Mouse (Mus musculus) hindbrain, embryonic 15.5 days (tissue): ENCODE data around the gene Cdkal1. TPM values are rescaled to one million over a fixed set of nuclear protein-coding genes. Genes with fewer than 3 reads are reported as not detected.

ENCODE experiments used
- ATAC-seq: fragments of 200-750 bp; cut with Nextera tagmentation; 2 replicates; pipeline ENCODE4 v1.8.0; 2017; ENCODE audit warnings: low read depth, moderate number of reproducible peaks, moderate TSS enrichment; ENCODE audit not compliant: low FRiP score
- H3K27ac ChIP-seq: fragments of 300-500 bp; sonication (generic); replicated peaks from 2 replicates; pipeline ENCODE4 v1.5.1; 2015; ENCODE audit warnings: mild to moderate bottlenecking, inconsistent platforms
- H3K27me3 ChIP-seq: fragments of 300-500 bp; sonication (generic); 2 replicates; pipeline ENCODE4 v1.6.1; 2015; ENCODE audit warnings: control low read depth, inconsistent platforms
- H3K36me3 ChIP-seq: fragments of 300-500 bp; sonication (generic); 2 replicates; pipeline ENCODE4 v1.6.1; 2015; ENCODE audit warnings: control low read depth, inconsistent platforms
- H3K4me1 ChIP-seq: fragments of 300-500 bp; sonication (generic); replicated peaks from 2 replicates; pipeline ENCODE4 v1.6.1; 2015; ENCODE audit warnings: control low read depth, inconsistent platforms
- H3K4me2 ChIP-seq: fragments of 300-500 bp; sonication (generic); 2 replicates; pipeline ENCODE4 v1.6.1; 2015; ENCODE audit warnings: moderate library complexity, mild to moderate bottlenecking, inconsistent platforms
- H3K4me3 ChIP-seq: fragments of 300-500 bp; sonication (generic); 2 replicates; pipeline ENCODE4 v1.5.1; 2015; ENCODE audit warnings: mild to moderate bottlenecking, inconsistent platforms
- H3K9ac ChIP-seq: fragments of 300-500 bp; sonication (generic); 2 replicates; pipeline ENCODE4 v1.6.1; 2015; ENCODE audit warnings: inconsistent platforms
- H3K9me3 ChIP-seq: fragments of 300-500 bp; sonication (generic); 2 replicates; pipeline ENCODE4 v1.6.1; 2016; ENCODE audit warnings: control low read depth, inconsistent platforms
- WGBS: fragments of 180-500 bp; shearing (Covaris S2); methylation state at CpG from one replicate; pipeline ENCODE4 v1.1.7; 2015; 5-methylcytosine and 5-hydroxymethylcytosine counted together
- polyA plus RNA-seq: library from polyadenylated mRNA; unstranded; fragments of >200 nt; fragmentation: Nextera tagmentation; extraction: Ambion mirVana; gene quantifications from 2 replicates; pipeline ENCODE4 v1.2.1, GENCODE M21; 2015

Cdkal1 gene
- polyA plus RNA-seq, 1 experiment from 2014 or later = 20.2 TPM

- H3K36me3 ChIP-seq = no peaks in the 10 kb centered on the region
- no peak overlapping the region for H3K4me3 ChIP-seq
- no peaks in the 10 kb centered on the region for H3K27me3 ChIP-seq
- no peaks in the 10 kb centered on the region for H3K4me1 ChIP-seq
- ATAC-seq = no peak
- no peak overlapping the region for H3K4me2 ChIP-seq
- no peaks in the 10 kb centered on the region for H3K9me3 ChIP-seq
- H3K9ac ChIP-seq = no peak overlapping the region
- WGBS = 89% methylated on average over 9 of the region's 9 CpGs
- no peak overlapping the region for H3K27ac ChIP-seq
Observed at GRCm38 (mm10) chr13:29292608-29293240, 562.8 kb downstream of the Cdkal1 start.

- H3K4me3 ChIP-seq = no peak overlapping the region
- no peaks in the 10 kb centered on the region for H3K9me3 ChIP-seq
- no peaks in the 10 kb centered on the region for H3K36me3 ChIP-seq
- no peak overlapping the region for H3K9ac ChIP-seq
- H3K27me3 ChIP-seq = no peaks in the 10 kb centered on the region
- 63% methylated on average over 4 of the region's 4 CpGs for WGBS
- no peak overlapping the region for H3K27ac ChIP-seq
- H3K4me1 ChIP-seq = no peaks in the 10 kb centered on the region
- no peak for ATAC-seq
- H3K4me2 ChIP-seq = no peak overlapping the region
Observed at GRCm38 (mm10) chr13:29290569-29290968, 564.9 kb downstream of the Cdkal1 start.

DNA sequence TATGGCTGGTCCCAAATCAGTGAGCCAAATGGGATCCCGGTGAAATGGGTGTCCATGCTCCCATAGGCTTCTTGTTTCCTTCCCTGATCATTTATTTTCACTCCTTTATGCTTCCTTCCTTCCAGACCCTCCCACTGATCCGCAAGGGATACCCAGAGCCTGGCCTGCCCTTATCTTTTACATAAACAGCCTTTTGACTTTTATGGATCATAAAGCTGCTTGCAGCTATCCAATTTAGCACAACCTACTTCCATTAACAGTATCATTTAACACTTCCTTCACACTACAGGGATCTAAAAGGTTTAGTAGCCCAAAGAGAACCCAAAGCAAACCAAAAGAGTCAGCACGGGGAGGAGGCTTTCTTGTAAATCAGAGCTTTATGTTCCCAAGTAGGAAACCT is 570.4 kb downstream of the Cdkal1 start:
- H3K36me3 ChIP-seq = no peaks in the 10 kb centered on the region
- no peaks in the 10 kb centered on the region for H3K9me3 ChIP-seq
- no peak overlapping the region for H3K9ac ChIP-seq
- ATAC-seq = no peak
- H3K27me3 ChIP-seq = no peaks in the 10 kb centered on the region
- WGBS = 72% methylated on average over 3 of the region's 3 CpGs
- no peaks in the 10 kb centered on the region for H3K4me1 ChIP-seq
- no peak overlapping the region for H3K27ac ChIP-seq
- no peak overlapping the region for H3K4me2 ChIP-seq
- no peak overlapping the region for H3K4me3 ChIP-seq

DNA sequence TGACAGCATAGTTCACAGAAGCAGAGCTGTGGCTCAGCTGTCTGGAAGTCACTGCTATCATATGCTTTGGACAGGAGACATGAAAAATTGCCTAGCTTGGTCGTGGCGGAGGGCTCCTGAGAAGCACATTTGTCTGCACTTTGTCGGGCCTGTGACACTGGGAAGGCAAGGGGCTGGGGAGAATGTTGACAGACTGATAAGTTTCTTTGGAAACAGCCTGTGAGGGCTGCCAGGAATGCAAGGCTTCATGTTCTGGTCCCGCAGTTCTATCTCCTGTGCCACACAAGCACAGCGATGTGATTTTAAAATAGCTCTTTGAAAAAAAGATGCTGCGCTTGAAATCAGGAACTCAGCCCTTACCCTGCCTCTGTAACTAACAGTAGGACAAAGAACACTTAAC is 573.9 kb downstream of the Cdkal1 start:
- no peak for ATAC-seq
- Histone ChIP-seq H3K27me3 (no peaks in the 10 kb centered on the region), H3K36me3 (no peaks in the 10 kb centered on the region), H3K9me3 (no peaks in the 10 kb centered on the region), H3K4me1 (no peaks in the 10 kb centered on the region), H3K4me3 (no peak overlapping the region), H3K4me2 (no peak overlapping the region), H3K9ac (no peak overlapping the region), H3K27ac (no peak overlapping the region)
- WGBS = 58% methylated on average over 6 of the region's 6 CpGs

- ATAC-seq = no peak
- Histone ChIP-seq H3K27ac (no peak overlapping the region), H3K27me3 (no peaks in the 10 kb centered on the region), H3K36me3 (no peaks in the 10 kb centered on the region), H3K9ac (no peak overlapping the region), H3K4me1 (peaks cover 14% of the 10 kb centered on the region), H3K9me3 (no peaks in the 10 kb centered on the region), H3K4me3 (no peak overlapping the region), H3K4me2 (no peak overlapping the region)
- 55% methylated on average over 4 of the region's 4 CpGs for WGBS
Observed at GRCm38 (mm10) chr13:29278156-29278555, 577.3 kb downstream of the Cdkal1 start.

- peak; percentile 74 for ATAC-seq
- WGBS = 43% methylated on average over 11 of the region's 11 CpGs
- no peaks in the 10 kb centered on the region for H3K9me3 ChIP-seq
- H3K9ac ChIP-seq = no peak overlapping the region
- no peak overlapping the region for H3K4me3 ChIP-seq
- H3K27ac ChIP-seq = peak overlapping the region; percentile 67
- no peaks in the 10 kb centered on the region for H3K36me3 ChIP-seq
- no peak overlapping the region for H3K4me2 ChIP-seq
- H3K27me3 ChIP-seq = no peaks in the 10 kb centered on the region
- peaks cover 14% of the 10 kb centered on the region for H3K4me1 ChIP-seq
Observed at GRCm38 (mm10) chr13:29274296-29274695, 581.2 kb downstream of the Cdkal1 start.

DNA sequence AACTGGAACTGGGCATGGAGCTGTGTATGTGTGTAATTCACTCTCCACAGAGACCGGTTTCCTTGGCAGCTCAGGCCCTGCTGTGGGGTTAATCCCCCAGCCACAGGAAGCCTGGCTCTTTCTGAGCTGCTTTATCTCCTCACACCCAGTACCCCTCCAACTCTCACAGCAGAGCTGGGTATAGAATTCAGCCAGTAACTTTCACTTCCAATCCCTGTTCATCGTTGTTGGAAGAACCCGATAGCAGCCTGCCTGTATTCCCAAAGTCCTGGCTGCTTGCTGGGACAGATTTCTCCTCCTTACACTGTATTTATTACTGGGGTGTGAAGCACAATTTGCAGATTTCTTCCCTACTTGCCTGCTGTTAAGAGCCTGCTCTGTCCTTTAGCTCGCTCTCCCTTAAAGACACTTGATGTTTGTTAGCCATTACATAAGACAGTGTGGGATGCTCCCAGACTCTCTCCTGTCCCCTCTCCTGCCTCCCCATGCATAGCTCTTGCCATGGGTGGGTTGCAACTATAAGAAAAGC is 581.7 kb downstream of the Cdkal1 start:
- 35% methylated on average over 4 of the region's 4 CpGs for WGBS
- Histone ChIP-seq H3K36me3 (no peaks in the 10 kb centered on the region), H3K4me1 (peaks cover 14% of the 10 kb centered on the region), H3K9ac (no peak overlapping the region), H3K9me3 (no peaks in the 10 kb centered on the region), H3K4me2 (no peak overlapping the region), H3K27ac (peak overlapping the region; percentile 67), H3K4me3 (no peak overlapping the region), H3K27me3 (no peaks in the 10 kb centered on the region)
- peak; percentile 54 for ATAC-seq

- H3K4me2 ChIP-seq = no peak overlapping the region
- no peaks in the 10 kb centered on the region for H3K9me3 ChIP-seq
- ATAC-seq = peak; percentile 57; the same call in 1 of the 2 replicates
- no peak overlapping the region for H3K27ac ChIP-seq
- H3K4me1 ChIP-seq = peaks cover 14% of the 10 kb centered on the region
- no peaks in the 10 kb centered on the region for H3K36me3 ChIP-seq
- no peaks in the 10 kb centered on the region for H3K27me3 ChIP-seq
- no peak overlapping the region for H3K4me3 ChIP-seq
- H3K9ac ChIP-seq = no peak overlapping the region
Observed at GRCm38 (mm10) chr13:29271451-29271850, 584.0 kb downstream of the Cdkal1 start.

GRCm38 (mm10) chr13:29264015-29264711 is 591.3 kb downstream of the Cdkal1 start:
- Histone ChIP-seq H3K9ac (no peak overlapping the region), H3K4me1 (peaks cover 9% of the 10 kb centered on the region), H3K4me3 (no peak overlapping the region), H3K4me2 (no peak overlapping the region), H3K27me3 (no peaks in the 10 kb centered on the region), H3K9me3 (no peaks in the 10 kb centered on the region), H3K27ac (peak overlapping the region; percentile 27; the same call in 1 of the 2 replicates), H3K36me3 (no peaks in the 10 kb centered on the region)
- 0 out of 2 replicates have a peak, but pooled peaks have one; percentile 54 for ATAC-seq
- WGBS = 51% methylated on average over 11 of the region's 11 CpGs

GRCm38 (mm10) chr13:29262164-29262563 is 593.3 kb downstream of the Cdkal1 start:
- H3K36me3 ChIP-seq = no peaks in the 10 kb centered on the region
- H3K4me3 ChIP-seq = no peak overlapping the region
- peaks cover 9% of the 10 kb centered on the region for H3K4me1 ChIP-seq
- 83% methylated on average over 4 of the region's 4 CpGs for WGBS
- H3K9me3 ChIP-seq = no peaks in the 10 kb centered on the region
- H3K9ac ChIP-seq = no peak overlapping the region
- no peak overlapping the region for H3K27ac ChIP-seq
- H3K4me2 ChIP-seq = no peak overlapping the region
- no peaks in the 10 kb centered on the region for H3K27me3 ChIP-seq
- ATAC-seq = no peak

- WGBS = 79% methylated on average over 4 of the region's 4 CpGs
- ATAC-seq = no peak
- no peaks in the 10 kb centered on the region for H3K4me1 ChIP-seq
- H3K27me3 ChIP-seq = no peaks in the 10 kb centered on the region
- H3K4me3 ChIP-seq = no peak overlapping the region
- H3K27ac ChIP-seq = no peak overlapping the region
- H3K4me2 ChIP-seq = no peak overlapping the region
- H3K9ac ChIP-seq = no peak overlapping the region
- H3K9me3 ChIP-seq = no peaks in the 10 kb centered on the region
- no peaks in the 10 kb centered on the region for H3K36me3 ChIP-seq
Observed at GRCm38 (mm10) chr13:29248535-29248934, 606.9 kb downstream of the Cdkal1 start.

GRCm38 (mm10) chr13:29247800-29248199 is 607.7 kb downstream of the Cdkal1 start:
- Histone ChIP-seq H3K36me3 (no peaks in the 10 kb centered on the region), H3K27ac (no peak overlapping the region), H3K4me3 (no peak overlapping the region), H3K4me1 (no peaks in the 10 kb centered on the region), H3K4me2 (no peak overlapping the region), H3K27me3 (no peaks in the 10 kb centered on the region), H3K9ac (no peak overlapping the region), H3K9me3 (no peaks in the 10 kb centered on the region)
- ATAC-seq = no peak
- 72% methylated on average over 3 of the region's 3 CpGs for WGBS
